Mouse (Mus musculus) common myeloid progenitor, adult 5-6 weeks (primary cell): ENCODE data around the gene Uba5. TPM values are rescaled to one million over a fixed set of nuclear protein-coding genes. Genes with fewer than 3 reads are reported as not detected.
A peak's percentile ranks its signal among the peaks of the same experiment; 100 is the strongest.

ENCODE experiments used
- ATAC-seq: replicated peaks from 2 replicates; pipeline ENCODE4 v1.8.0; 2016; ENCODE audit warnings: low read depth, mild to moderate bottlenecking, moderate TSS enrichment, inconsistent platforms; ENCODE audit not compliant: poor library complexity, severe bottlenecking
- total RNA-seq: library from RNA; stranded (forward); fragments of 200-1000, 187-1606 nt; gene quantifications from 2 replicates; pipeline ENCODE4 v1.2.3, GENCODE M21; 2017

Uba5 gene
- total RNA-seq, 1 experiment from 2014 or later, result 30.9 TPM

DNA sequence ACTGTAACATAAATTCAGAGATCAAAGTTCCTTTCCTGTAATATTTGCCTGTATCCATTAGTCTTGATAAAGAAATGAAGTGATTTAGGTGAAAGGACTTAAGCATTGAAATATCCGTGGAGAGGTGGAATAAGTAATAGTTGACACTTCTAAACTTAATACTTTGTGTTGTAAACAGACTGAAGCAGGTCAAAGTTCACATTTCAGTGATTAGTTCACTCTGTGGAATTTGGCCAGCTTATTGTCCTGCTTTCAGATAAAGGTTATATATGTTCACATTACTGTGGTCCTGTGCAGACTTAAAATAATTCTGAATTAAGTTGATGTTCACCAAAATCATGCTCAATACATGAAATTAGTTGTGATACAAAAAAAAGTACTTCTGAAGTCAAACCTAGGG lies 1.6 kb upstream of the Uba5 start:
- no peak for ATAC-seq

DNA sequence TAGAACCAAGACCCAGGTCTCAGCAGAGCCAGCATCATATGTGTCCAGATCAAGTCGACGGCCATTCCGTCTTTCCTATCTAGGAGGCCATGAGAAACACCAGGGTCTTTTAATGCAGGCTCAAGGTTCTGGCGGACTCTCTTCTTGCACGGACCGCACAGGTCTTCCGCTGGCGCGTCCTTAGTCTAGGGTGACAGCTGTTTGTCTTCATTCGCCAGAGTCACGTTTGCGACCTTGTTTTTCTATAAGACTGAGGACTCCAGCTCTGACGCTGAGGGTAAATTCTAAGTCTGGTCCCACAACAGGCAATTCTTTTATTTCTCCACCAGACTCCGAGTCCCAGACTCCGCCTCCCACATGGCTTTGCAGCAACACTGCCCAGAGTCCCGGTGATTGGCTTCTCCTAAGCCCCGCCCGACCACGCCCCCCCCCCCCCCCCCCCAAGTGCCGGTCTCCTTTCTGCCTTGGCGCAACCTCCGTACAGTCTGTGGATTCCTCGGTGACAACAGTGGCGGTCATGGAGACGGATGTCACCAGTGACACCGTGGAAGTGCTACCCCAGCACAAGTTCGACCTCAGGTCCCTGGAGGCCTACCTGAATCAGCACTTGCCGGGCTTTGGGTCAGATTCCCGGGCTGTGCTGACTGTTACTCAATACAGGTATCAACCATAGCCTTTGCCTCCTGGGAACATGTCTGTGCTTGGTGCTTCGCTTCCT lies 469 bp upstream of the Uba5 start, which contains the start of gene Acad11:
TSS of gene Acad11 (plus strand) at position 134 of the 718 bp plus-strand sequence.
- peak; percentile 86 for ATAC-seq

DNA sequence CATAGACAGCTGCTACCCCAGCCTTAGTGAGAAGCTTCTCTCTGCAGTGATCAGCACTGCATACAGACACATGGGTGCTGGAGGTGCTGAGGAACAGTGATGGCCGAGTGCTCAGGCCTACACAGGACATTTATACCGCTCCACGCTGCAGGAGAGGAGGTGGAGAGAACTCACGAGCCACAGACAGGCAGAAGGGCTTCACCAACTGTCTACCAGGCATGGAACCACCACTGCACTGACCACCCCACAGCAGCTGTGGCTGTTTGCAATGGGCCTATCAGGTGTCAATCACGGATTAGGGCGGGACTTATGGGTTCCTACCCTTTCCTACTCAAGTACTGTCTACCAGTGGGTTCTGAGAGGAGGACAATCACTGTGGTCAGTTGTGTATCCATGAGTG lies 11.9 kb downstream of the Uba5 start:
- ATAC-seq, result no peak

DNA sequence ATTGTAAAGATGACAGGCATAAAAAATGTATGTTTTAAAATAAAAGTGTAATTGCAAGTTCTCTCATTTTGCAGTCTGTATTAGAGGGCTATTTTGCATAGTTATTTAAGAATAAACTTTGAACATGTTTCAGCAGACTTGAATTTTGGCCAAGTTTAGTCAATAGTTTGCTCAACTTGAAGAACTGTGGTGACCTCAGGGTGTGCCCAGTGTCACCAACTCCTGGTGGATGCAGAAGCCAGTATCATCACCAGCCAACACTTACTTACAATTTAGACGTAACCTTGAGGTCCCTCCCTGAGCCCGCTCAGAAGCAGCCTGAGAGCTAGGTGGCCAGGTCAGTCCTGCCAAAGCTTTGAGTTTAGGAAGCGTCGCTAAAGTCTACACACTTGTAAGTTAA lies 19.3 kb downstream of the Uba5 start:
- ATAC-seq, result no peak

DNA sequence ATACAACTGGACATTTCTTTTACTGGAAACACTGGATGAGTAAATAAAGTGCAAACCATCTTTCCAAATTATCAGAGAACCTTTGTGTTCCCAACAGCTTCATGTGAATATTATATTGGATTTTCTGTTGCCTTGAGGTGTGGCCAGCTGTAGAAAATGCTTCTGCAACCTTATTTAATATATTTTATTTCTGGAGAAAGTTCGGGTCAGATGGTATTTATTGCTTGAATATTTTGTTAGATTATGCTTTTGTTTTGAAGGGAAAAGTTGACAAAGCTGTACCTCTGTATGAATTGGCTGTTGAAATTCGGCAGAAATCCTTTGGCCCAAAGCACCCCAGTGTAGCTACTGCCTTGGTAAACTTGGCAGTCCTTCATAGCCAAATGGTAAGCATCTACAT lies 22.6 kb downstream of the Uba5 start, which contains the start of gene Gm28305:
TSS of gene Gm28305 (plus strand) at position 301 of the 400 bp plus-strand sequence.
- no peak for ATAC-seq

DNA sequence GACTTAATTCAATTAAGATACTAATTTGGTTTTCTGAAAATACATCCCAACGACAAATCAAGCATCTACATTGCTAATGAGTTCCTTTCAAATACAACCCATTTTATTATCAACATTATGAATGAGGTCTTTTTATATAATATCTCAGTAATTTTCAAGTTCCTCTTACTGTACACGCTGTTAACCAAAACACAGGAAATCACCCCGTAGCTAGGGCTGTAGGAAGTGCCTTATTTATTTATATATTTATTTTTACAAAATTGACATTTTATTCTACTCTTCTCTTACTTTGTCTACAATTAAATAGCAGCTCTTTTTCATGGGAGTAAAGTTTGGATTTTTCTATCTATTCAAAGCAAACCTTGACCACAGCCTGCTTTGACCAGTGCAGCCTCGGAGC lies 23.2 kb downstream of the Uba5 start:
- peak; percentile 50; the same call in 1 of the 2 replicates for ATAC-seq

DNA sequence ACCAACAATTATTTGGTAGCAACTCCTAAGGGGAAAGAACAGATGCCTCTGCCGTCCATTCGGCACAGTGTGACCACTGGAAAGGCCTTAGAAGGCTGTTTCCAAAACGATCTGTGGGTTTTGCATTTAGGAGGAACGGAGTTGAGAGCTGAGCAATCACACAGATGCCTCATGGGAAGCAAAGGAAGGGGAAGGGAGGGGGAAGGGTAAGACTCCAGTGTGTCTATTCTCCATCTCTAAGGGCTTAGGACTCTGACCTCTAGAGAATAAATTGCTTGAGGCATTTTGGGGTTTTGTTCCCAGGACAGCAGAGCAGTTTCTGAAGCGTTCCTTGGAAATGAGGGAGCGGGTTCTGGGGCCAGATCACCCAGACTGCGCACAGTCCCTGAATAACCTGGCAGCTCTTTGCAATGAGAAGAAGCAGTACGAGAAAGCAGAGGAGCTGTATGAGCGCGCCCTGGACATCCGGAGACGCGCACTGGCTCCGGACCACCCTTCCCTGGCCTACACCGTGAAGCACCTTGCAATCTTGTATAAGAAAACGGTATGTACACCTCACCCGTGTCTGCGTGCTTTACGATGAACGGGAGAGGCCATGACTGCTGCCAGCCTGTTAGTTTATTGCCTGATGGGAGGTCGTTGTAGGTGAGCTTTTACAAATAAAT lies 23.8 kb downstream of the Uba5 start:
- ATAC-seq, result no peak

DNA sequence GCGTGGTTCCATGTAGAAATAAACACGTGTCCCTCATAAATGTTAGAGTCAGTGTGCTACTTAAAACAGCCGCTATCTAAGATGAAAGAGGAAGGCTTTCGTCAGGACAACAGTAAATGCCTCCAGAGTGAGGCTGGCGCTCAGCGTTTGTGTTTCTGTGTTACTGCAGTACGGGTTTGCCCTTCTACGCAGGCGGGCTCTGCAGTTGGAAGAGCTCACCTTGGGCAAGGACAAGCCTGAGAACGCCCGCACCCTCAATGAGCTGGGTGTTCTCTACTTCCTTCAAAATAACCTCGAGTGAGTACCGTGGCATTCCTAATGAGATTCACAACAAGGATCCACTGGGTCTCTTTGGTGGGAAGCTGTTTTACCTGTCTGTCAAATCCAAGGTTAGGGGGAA lies 24.7 kb downstream of the Uba5 start:
- ATAC-seq, result no peak

DNA sequence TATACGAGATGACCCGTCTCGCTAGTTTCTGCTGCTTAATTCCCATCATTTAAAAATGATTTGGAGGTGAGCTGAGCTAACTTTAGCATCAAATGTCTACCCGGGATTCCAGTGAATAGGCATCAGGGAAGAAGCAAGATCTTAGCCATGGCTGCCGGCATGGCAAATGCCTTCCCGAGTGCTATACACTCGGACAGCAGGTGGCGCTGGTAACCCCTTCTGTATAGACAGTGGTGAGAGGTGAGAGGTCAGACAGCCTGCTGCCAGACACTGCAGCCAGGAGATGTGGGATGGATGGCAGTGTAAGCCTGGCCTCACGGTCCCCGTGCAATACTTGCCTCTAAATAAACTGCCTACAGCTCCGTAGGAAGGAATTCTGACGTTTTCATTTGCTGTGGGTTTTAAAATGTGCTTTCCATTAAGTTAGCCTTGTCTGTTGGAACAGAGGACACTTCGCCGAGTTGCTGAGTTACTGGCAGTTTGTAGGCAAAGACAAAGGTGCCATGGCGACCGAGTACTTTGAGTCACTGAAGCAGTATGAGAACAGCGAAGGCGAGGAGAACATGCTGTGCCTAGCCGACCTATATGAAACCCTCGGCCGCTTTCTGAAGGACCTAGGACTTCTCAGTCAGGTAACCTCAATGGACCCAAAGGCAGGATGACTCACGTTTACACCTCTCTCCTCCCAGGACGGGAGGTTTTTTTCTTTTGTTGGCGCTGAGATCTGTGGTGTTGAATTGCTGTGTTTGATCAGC lies 27.5 kb downstream of the Uba5 start:
- ATAC-seq, result peak; percentile 97

DNA sequence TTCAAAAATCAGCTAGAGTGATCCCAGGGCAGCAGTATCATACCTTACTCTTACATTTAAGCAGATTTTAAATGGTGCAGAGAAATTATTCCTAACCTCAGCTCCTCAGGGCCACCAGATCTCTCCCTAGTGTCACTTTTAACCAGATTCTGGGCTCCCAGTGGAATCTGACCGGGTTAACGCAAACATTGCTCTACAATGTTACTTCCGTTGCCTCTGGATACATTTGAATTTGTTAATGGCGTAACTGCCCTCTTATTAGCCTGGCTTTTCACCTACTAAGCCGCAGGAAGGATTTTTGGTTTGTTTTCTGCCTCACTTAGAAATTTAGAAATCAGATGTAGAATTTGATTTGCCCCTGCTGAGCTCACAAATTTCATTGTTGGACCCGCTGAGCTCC lies 28.2 kb downstream of the Uba5 start:
- ATAC-seq, result no peak

DNA sequence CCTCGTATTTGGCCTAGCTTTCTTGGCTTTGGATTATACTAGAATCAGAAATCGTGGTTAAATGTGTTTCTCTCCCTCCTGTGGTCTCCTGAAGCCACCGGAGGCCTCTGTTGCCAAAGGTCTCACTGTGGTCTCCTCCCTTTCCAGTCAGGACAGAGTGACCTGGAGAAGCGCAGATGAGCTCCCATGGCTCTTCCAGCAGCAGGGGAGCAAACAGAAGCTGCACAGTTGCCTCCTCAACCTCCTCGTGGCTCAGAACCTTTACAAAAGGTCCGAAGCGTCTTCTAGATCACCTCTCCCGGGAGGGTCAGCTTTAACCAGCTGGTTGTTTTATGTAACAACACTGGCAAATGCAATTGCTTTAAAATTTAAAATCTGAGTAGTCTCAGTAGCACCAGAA lies 28.7 kb downstream of the Uba5 start:
- ATAC-seq, result no peak

DNA sequence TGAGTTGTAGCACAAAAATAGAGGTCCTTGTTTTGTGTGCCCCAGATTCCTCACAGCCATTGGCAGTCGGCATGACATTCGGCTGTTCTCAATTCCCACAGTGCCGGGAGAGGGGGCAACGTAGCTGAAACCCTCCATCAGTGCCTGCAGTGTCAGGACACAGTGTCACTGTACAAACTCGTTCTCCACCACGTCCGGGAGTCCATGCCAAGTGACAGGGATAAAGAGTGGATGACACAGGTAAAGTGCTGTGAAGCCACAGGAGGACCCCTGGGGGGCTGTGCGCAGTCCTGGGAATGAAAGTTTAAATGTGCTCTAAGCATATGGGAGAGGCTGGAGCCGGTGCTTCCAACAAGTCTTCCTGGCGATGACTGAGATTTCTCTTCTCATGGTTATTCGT lies 33.1 kb downstream of the Uba5 start:
- no peak for ATAC-seq

DNA sequence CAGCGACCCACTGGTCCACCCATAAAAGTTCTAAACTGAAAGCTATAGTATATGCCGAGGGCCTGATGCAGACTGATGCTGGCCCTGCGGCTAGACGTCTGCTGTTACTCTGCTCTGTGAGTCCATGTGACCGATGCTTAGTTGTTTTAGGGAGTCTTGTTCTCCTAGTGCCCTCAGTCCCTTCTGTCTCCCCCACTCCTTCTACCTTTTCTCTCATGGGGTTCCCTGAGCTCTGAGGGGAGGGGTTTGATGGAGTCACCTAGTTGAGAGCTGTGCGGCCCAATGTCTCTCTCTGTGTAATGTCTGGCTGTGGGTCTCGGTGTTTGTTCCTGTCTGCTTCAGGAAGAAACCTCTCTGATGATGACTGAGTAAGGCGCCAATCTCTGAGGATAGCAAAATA lies 35.7 kb downstream of the Uba5 start:
- ATAC-seq, result no peak

DNA sequence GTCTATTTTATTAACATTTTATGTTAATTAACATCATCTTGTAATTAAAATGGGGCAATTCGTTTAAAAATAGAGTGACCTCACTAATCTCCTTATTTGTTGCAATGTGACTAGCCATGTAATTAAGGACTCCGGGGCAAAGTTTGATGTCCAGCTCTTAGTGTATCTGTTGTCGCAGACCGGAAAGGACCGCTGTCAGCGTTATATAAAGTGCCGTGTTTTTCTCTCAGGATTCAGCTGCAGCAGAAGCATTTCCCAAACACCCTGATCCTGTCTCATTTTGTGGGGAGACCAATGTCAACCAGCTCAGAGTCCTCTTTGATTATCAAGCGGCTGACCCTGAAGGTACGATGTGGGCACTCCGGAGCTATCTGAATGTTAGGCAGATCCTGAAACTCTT lies 41.9 kb downstream of the Uba5 start:
- ATAC-seq, result no peak

DNA sequence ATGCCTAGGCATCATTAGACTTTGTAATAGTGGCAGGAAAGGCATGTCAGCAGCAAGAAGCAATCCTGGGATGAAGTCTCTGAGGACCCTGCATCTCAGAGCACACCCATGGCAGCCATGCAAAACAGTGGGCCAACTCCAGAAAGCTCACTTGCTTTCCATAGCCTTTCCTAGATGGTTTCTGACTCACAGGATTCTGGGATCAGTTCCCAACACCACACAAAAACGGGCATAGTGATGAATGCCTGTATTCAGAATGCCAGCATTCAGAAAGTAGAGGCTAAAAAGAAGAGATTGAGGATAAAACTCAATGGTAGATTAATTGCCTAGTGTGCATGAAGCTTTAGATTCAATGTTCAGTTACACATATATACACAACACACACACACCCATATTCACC lies 48.4 kb downstream of the Uba5 start:
- no peak for ATAC-seq

DNA sequence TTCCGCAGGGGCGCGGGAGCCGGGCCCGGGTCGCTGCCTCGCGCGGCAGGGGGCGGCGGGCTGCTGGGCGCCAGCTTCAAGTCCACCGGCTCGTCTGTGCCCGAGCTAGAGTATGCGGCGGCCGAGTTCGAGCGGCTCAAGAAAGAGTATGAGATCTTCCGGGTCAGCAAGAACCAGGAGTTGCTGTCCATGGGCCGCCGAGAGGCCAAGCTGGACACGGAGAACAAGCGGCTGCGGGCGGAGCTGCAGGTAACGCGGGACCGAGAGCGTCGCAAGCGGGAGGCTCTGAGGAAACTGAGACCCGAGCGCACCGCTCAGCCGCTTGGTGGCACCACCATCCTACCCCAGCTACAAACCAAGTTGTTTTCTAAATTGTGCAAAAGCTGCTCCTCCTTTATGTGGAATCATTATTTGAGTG lies 60.0 kb downstream of the Uba5 start:
- peak; percentile 39 for ATAC-seq

DNA sequence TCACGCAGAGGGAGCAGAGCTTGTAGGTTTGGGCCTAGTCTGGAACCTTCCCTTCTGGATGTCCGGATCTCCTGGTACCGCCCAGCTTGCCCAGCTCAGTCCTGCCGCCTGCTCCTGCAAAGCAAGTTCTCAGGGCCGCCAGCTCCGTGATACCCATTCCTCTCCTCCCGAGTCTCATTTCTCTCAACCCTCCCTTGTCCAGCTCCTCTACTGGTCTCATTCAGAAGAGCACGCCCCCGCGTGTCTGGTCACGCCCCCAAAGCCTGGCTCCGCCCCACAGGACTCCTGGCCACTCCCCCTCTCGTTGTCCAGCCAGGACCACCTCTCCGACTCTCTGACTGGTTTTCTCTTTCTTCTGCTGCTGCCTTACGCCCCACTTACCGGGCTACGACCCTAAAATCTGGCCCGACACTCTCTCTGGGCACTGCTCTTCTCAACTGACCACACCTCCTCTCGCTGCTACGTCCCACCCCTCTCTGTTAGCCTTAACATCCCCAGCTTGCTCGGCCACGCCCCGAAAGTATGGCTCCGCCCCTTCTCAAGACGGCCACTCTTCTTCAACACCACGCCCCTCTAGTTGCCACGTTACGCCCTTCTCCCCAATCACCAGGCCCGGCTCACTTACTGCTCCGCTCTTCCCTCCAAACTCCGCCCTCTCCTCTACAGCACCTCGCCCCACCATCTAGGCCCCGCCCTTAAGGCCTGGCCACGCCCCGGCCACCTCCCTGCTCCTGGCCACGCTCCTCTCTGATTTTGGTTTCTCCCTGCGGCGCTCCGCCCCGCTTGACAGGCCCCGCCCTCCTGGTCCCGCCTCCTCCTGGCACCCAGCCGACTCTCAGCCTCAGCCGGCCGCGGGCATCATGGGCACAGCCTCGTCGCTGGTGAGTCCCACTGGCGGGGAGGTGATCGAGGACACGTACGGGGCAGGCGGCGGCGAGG lies 60.7 kb downstream of the Uba5 start, which contains the start of gene Nphp3:
TSS of gene Nphp3 (plus strand) at position 624 of the 939 bp plus-strand sequence.
- peak; percentile 94 for ATAC-seq

DNA sequence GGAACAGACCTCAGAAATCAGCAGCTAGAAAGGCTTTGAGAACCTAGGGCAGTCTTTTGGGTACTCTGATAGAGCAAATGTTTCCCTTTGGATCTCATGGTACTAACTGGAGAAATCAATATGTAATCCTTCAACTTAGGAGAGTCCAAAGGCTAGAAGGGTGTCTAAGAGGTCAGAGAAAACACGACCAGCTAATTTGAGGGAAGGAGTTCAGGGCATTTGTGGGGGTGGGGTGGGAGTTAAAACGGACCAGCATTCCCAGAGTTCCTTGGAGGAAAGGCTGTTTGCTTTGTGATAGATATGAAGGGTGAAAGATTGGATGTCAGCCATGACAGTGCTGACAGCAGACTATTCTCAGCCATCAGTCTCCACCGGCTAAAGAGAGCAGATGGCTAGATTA lies 62.3 kb downstream of the Uba5 start:
- no peak for ATAC-seq
